Mouse (Mus musculus) limb, embryonic 14.5 days (tissue): Measurements from ENCODE around the gene Wasf2. TPM values are rescaled to one million over a fixed set of nuclear protein-coding genes. Genes with fewer than 3 reads are reported as not detected.

Experiments
- ATAC-seq: fragments of 200-750 bp; cut with Nextera tagmentation; 2 replicates; pipeline ENCODE4 v1.8.0; 2017; ENCODE audit warnings: low read depth, moderate number of reproducible peaks, moderate TSS enrichment; ENCODE audit not compliant: low FRiP score
- DNase-seq: peaks from one replicate; pipeline ENCODE4 v3.0.0-alpha.2; 2015; ENCODE audit warnings: low spot score
- H3K27ac ChIP-seq: fragments of 300-500 bp; sonication (generic); replicated peaks from 2 replicates; pipeline ENCODE4 v1.5.1; 2014; ENCODE audit warnings: low read depth, mild to moderate bottlenecking, low read length, moderate library complexity, mixed read lengths
- H3K27me3 ChIP-seq: fragments of 300-500 bp; sonication (generic); 2 replicates; pipeline ENCODE4 v1.6.1; 2014; ENCODE audit warnings: low read length, mixed read lengths; ENCODE audit not compliant: control insufficient read depth, insufficient read depth
- H3K36me3 ChIP-seq: fragments of 300-500 bp; sonication (generic); 2 replicates; pipeline ENCODE4 v1.6.1; 2014; ENCODE audit warnings: mild to moderate bottlenecking, low read length, moderate library complexity, mixed read lengths; ENCODE audit not compliant: control insufficient read depth, insufficient read depth
- H3K4me1 ChIP-seq: fragments of 300-500 bp; sonication (generic); 2 replicates; pipeline ENCODE4 v1.6.1; 2014; ENCODE audit warnings: antibody characterized with exemption, low read length, mixed read lengths; ENCODE audit not compliant: control insufficient read depth, insufficient read depth
- H3K4me2 ChIP-seq: fragments of 300-500 bp; sonication (generic); replicated peaks from 2 replicates; pipeline ENCODE4 v1.6.1; 2014; ENCODE audit warnings: low read depth, mild to moderate bottlenecking, low read length, moderate library complexity; ENCODE audit not compliant: severe bottlenecking
- H3K4me3 ChIP-seq: fragments of 300-500 bp; sonication (generic); replicated peaks from 2 replicates; pipeline ENCODE4 v1.5.1; 2014; ENCODE audit warnings: low read length
- H3K9ac ChIP-seq: fragments of 300-500 bp; sonication (generic); 2 replicates; pipeline ENCODE4 v1.6.1; 2014; ENCODE audit warnings: mild to moderate bottlenecking, low read depth, low read length, moderate library complexity; ENCODE audit not compliant: severe bottlenecking
- H3K9me3 ChIP-seq: fragments of 300-500 bp; sonication (generic); 2 replicates; pipeline ENCODE4 v1.6.1; 2016; ENCODE audit warnings: low read length; ENCODE audit not compliant: control insufficient read depth
- POLR2A ChIP-seq: fragments of 200-500 bp; IDR thresholded peaks from 2 replicates; pipeline ENCODE4 v1.8.0; 2012; ENCODE audit warnings: inconsistent platforms, mild to moderate bottlenecking, moderate library complexity, borderline replicate concordance; ENCODE audit not compliant: insufficient read depth, insufficient read length; ENCODE audit errors: extremely low read depth
- WGBS: fragments of 180-500 bp; shearing (Covaris S2); extraction: QIAGEN DNeasy Blood & Tissue Kit; methylation state at CpG from one replicate; pipeline ENCODE4 v1.1.7; 2014; 5-methylcytosine and 5-hydroxymethylcytosine counted together
- polyA plus RNA-seq, 2 experiments: library from polyadenylated mRNA; depleted of rRNA in 1 of 2; stranded (reverse) in 1 of 2; unstranded in 1 of 2; fragments of >200 nt; fragmentation: Nextera tagmentation in 1 of 2; extraction: Ambion mirVana in 1 of 2; gene quantifications; 2 replicates each; pipeline versions ENCODE4 v1.2.1 to v1.2.3; 2012 to 2014

The Wasf2 gene
- polyA plus RNA-seq, 2 experiments = 62.0 to 92.2 TPM

- H3K4me1 ChIP-seq = peaks cover 28% of the 10 kb centered on the region
These were observed 21.6 kb upstream of the Wasf2 start for GRCm38 (mm10) chr4:133108481-133109334.

GRCm38 (mm10) chr4:133109335-133109801 is 20.9 kb upstream of the Wasf2 start:
- DNase-seq = no peak
- 32% methylated on average over 5 of the region's 5 CpGs for WGBS
- Histone ChIP-seq H3K4me1 (peaks cover 22% of the 10 kb centered on the region), H3K27ac (peak overlapping the region; percentile 77), H3K4me2 (no peak overlapping the region), H3K36me3 (no peaks in the 10 kb centered on the region), H3K27me3 (no peaks in the 10 kb centered on the region), H3K9me3 (no peaks in the 10 kb centered on the region), H3K4me3 (no peak overlapping the region), H3K9ac (no peak overlapping the region)
- no peak for ATAC-seq
- no peak for TF ChIP-seq POLR2A

More at GRCm38 (mm10) chr4:133108481-133109334, 21.6 kb upstream of the Wasf2 start:
- no peak for DNase-seq
- no peak overlapping the region for H3K9ac ChIP-seq
- TF ChIP-seq POLR2A = no peak
- H3K36me3 ChIP-seq = no peaks in the 10 kb centered on the region
- H3K27me3 ChIP-seq = no peaks in the 10 kb centered on the region
- no peak overlapping the region for H3K4me3 ChIP-seq
- H3K27ac ChIP-seq = peak overlapping the region; percentile 77
- no peak; the same call in 1 of the 2 replicates for ATAC-seq
- WGBS = 29% methylated on average over 13 of the region's 13 CpGs
- no peak overlapping the region for H3K4me2 ChIP-seq
- no peaks in the 10 kb centered on the region for H3K9me3 ChIP-seq

GRCm38 (mm10) chr4:133112175-133112838 is 18.0 kb upstream of the Wasf2 start:
- H3K4me2 ChIP-seq = no peak overlapping the region
- no peak overlapping the region for H3K4me3 ChIP-seq
- H3K27ac ChIP-seq = no peak overlapping the region
- ATAC-seq (no peak), DNase-seq (no peak)
- WGBS = 26% methylated on average over 13 of the region's 13 CpGs
- H3K9me3 ChIP-seq = no peaks in the 10 kb centered on the region
- H3K36me3 ChIP-seq = no peaks in the 10 kb centered on the region
- no peak overlapping the region for H3K9ac ChIP-seq
- no peaks in the 10 kb centered on the region for H3K27me3 ChIP-seq
- H3K4me1 ChIP-seq = peaks cover 36% of the 10 kb centered on the region
- no peak for TF ChIP-seq POLR2A

GRCm38 (mm10) chr4:133113351-133113882 is 16.9 kb upstream of the Wasf2 start:
- Histone ChIP-seq H3K9ac (no peak overlapping the region), H3K27ac (0 out of 2 replicates have a peak overlapping the region, but pooled peaks have one; percentile 26), H3K4me2 (no peak overlapping the region), H3K4me3 (no peak overlapping the region), H3K36me3 (no peaks in the 10 kb centered on the region), H3K27me3 (no peaks in the 10 kb centered on the region), H3K4me1 (peaks cover 35% of the 10 kb centered on the region), H3K9me3 (no peaks in the 10 kb centered on the region)
- no peak for TF ChIP-seq POLR2A
- DNase-seq (no peak), ATAC-seq (no peak)
- WGBS = 33% methylated on average over 6 of the region's 6 CpGs

GRCm38 (mm10) chr4:133114762-133115161 is 15.5 kb upstream of the Wasf2 start:
- H3K4me1 ChIP-seq = peaks cover 26% of the 10 kb centered on the region
- no peak overlapping the region for H3K9ac ChIP-seq
- no peak overlapping the region for H3K4me2 ChIP-seq
- DNase-seq = no peak
- H3K9me3 ChIP-seq = no peaks in the 10 kb centered on the region
- H3K27me3 ChIP-seq = no peaks in the 10 kb centered on the region
- H3K36me3 ChIP-seq = no peaks in the 10 kb centered on the region
- TF ChIP-seq POLR2A = no peak
- H3K4me3 ChIP-seq = no peak overlapping the region
- no peak overlapping the region for H3K27ac ChIP-seq
- ATAC-seq = no peak
- 78% methylated on average over 3 of the region's 3 CpGs for WGBS
